Mouse (Mus musculus): ENCODE measurements around the gene Sh3glb2.

The Sh3glb2 gene

GRCm38 (mm10) chr2:30358533-30359531 is at the start of gene Sh3glb2:
Sh3glb2 (minus strand) TSS chr2:30359337.
- peak; percentile 89 for DNase-seq (ENCODE audit: low spot score)

DNA sequence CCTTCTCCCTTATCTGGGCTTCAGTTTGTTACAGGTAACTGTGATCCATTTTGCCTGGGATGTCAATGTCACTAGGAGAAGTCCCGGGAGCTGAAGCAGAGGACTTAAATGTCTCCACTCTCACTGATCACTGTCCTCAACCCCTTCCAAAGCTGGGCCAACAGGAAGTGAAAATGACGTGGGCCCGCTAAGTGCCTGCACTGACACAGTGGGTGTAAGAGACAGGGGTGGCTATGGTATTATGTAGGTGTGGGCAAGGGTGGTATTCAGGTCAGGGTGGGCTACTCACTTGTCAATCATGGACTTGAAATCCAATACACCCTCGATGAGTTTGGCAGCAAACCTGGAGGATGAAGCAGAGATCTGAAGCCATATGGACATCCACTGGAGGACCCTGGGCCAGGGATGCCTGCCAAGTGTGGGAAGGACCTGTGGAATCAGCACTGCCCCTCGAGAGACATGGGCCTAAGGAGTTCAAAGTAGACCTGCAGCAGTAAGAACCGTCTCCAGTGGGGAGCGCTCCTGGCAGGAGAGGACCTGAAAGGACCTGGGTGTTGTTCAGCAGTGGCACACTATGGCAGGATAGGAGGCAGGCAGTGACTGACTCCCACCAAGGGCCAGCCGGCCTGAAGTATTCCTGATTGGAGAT is 49.4 kb upstream of the Sh3glb2 start:
- DNase-seq (ENCODE audit: low spot score) = no peak

- DNase-seq (ENCODE audit: low spot score) = no peak
Observed at GRCm38 (mm10) chr2:30407778-30408177, 48.6 kb upstream of the Sh3glb2 start.

DNA sequence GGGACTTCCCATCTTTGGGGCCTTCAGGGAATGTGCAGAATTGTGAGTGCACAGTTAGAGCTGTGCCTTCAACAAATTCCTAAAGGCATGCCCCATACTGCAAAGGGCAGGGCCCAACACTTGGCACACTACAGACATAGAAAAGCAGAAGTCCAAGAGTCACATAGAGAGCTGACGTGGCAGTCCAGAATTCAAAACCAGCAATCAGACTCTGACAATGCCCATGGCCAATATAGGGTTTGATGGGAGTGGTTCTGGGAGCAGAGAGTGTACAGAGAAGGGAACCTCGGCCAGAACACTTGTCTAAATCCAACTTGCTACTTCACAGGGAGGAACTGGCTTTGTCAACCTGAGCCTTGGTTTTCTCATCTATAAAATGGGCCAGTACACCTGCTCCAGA is 48.1 kb upstream of the Sh3glb2 start:
- DNase-seq (ENCODE audit: low spot score) = no peak

DNA sequence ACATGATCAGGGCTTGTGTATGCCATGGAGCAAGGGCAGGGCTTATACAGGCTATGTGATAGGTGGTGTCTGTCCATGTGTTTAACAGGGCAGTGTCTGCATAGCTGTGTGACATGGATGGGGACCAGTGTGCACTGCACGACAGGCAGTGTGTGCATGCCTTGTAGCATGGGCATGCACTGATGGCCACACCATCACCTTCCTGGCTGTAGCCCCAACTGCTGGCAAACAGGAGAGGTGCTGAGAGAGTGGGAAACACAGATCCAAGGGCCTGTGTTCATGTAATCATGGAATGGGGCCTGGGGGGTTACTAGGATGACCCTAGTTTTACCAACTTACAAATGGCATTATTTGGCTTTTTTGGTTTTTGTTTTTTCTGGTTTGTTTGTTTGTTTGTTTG is 44.7 kb upstream of the Sh3glb2 start:
- DNase-seq (ENCODE audit: low spot score) = no peak

GRCm38 (mm10) chr2:30402843-30403242 is 43.7 kb upstream of the Sh3glb2 start:
- DNase-seq (ENCODE audit: low spot score) = no peak

DNA sequence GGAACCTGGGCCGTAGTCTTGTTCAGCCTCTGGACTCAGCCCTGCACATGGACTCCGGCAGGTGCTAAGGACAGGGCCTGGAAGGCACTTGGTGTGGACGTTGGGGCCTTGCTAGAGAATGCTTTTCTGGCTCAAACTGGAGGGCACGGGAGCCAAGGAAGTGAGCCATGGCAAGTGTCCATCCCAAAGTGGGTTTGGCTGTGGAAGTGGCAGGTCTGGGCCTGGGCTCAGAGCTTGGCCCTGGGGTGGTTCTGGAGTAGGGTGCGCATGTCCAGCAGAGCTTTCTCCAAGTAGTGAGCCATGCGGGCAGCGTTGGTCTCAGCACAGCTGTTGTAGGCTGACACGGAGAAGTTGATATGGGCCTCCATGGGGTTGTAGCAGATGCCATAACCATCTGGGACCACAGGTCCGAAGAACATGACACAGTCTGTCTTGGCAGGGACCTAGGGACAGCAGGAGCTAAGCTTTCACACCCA is 43.3 kb upstream of the Sh3glb2 start:
- no peak for DNase-seq (ENCODE audit: low spot score)

GRCm38 (mm10) chr2:30401581-30401980 is 42.4 kb upstream of the Sh3glb2 start:
- no peak for DNase-seq (ENCODE audit: low spot score)

DNA sequence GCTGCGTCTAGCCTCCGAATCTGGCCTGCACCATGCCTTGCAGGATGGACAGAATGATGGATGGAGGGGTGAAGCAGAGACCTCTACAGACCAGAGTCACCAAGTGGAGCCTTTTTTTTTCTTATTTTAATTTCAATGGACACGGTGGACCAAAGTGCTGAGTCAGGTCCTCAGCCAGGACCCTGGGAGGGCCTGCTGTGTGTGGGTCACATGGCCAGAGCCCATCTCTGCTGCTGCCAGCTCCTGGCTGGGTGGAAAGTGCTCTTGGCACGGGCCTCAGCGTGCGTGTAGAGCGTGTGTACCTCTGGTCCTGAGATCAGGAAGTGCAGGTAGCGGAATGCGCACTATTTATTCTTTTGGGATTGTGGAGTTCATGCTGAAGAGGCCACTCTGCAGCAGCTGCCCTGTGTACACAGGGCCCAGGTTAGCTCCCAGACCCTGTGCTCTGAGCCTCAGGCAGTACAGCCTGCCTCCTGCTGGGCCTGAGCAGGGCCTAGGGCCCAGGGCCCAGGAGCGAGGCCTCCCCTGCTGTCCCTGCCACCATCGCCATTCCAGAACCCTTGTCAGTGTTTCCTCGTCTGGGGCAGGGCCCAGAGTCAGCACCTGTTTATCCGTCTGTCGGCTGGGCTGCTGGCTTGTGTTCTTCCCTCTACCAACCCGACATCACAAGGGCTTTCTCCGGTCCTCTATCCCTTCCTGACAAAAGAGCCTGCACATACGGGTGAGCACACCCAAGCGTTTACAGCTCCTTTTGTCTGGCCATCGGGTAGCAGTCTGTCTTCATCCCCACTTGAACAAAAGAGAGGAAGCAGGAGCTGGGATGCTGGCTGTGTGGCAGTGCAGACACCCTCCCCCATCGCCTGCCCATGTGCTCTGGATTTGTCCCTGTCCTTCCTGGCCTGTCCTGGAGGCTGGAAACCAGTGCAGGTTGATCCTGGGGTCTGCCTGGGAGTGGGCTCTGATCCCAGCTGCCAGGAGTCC is 40.3 kb upstream of the Sh3glb2 start:
- peak; percentile 72 for DNase-seq (ENCODE audit: low spot score)

DNA sequence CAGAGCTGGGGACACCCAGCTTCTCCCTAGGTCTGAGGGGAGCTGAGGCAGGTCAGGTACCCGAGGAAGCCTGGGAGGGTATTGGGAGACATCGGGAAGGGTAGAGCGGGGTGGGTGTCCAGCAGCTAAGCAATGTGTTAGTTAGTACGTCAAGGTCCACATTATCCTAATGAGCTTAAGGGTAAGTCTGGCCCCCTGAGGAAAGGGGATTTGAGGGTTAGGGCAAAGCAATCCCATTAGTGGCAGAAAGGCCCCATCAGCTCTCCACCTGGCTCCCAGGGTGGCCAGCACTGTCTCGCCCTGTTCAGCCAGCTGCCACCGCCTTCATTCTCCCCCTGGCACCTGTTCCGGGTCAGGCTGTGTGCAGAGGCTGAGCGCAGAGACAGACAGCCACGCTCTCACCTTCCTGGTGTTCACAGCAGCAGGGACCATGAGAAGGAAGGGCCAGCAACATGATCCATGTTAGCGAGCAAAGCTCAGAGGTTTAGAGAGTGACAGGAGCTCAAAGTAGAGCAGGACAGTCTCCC is 38.9 kb upstream of the Sh3glb2 start:
- DNase-seq (ENCODE audit: low spot score) = no peak

DNA sequence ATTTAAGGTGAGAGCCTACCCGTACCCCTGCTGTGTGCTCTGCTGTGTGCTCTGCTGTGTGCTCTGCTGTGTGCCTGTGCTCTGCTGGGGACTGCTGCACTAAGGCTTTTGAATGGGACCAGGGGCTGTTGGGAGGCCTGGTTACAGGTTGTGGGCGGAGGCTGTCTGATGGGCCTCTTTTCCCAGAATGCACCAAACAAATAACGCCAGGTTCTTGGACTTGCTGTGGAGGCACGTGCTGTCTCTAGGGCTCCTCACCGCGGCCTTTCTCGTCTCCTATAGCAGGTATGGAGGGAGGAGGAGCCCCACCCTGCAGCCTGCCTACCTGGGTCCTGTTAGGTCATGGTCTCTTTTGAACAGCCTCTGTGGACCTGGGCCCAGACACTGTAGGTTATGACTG is 37.1 kb upstream of the Sh3glb2 start:
- DNase-seq (ENCODE audit: low spot score) = no peak

DNA sequence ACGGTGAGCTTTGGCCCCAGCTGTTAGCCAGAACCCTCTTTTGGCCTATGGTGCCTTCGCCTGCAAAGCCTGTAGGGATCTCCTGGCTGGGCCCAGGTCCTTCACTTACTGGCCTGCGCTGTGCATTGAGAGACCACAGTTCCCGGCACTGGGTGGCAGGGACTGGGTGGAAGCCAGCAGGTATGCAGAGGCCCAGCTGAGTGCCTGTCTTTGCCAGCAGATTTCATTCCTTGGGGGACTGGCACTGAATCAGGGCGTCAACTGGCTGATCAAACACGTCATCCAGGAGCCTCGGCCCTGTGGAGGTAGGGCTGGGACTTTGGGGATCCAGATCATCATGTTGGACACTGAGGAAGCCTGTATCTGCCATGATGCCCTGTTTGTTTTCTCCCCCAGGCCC is 36.6 kb upstream of the Sh3glb2 start:
- no peak for DNase-seq (ENCODE audit: low spot score)

DNA sequence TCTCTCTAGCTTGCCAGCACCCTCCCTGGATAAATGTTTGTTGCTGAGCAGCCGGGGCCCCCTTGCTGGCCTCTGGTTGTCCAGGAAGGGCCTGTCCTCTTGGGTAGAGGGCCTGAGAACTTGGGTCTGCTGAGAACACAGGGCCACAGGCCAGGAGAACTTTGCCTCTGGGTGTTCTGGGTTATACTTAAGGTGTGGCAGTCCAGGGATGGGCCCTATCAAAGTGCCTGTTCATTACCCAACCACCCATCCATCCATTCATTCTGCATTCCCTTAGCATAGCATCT is 34.2 kb upstream of the Sh3glb2 start:
- DNase-seq (ENCODE audit: low spot score) = no peak

DNA sequence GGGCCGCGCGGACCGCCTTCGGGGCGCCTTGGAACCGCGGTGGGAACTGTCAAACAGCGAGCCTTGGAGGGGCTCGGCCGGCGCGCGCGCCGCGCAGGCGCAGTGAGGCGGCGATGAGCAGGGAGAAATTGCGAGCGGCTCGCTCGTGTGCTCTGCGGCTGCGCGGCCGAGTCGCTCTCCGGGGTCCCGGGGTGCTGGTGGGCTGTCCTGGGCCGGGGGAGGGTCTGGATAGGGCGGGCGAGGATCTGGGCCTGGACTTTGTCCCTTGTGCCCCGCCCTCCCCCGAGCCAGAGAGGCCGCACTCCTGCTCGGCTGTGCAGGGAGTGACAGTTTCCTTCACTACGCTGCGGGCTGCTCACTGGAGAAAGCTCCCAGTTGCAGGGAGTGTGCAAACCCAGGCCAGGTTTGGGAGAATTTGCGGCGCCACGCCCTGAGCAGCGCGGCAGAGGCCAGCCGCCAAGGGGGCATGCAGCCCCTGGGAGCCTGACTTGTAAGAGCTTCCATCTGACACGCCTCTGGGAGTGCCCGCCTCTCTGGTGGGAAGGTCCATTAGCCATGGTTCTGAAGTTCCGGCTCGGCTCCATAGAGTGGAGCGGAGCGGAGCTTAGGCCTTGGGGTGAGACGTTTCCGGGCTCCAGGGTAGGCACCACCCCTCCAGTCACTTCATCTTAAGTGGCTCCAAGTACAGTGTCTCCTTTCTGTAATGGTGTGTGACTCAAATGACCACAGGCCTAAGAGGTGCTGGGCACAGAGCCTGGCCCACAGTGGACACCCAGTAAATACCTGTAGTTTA is 33.6 kb upstream of the Sh3glb2 start:
- DNase-seq (ENCODE audit: low spot score) = peak; percentile 86

DNA sequence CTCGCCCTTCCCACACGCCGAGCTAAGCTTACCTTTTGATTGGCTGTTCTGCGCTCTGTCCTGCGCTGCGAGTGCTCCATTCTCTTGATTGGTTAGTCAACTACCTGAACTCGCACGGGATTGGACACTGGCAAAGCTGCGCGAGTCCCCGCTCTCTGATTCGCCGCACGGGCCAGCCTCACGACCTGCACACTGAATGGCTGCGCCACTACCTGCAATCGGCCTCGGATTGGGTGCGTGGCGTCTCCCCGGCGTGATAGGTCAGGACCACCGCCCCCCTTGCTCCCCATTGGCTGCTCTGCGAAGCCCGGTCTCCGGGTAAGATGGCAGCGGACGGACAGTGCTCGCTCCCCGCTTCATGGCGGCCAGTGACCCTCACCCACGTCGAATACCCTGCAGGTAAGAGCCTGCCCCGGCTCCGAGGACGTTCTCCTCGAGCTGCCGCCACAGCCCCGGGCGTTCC is 33.0 kb upstream of the Sh3glb2 start, which contains the start of gene Dolpp1:
Gene Dolpp1, plus strand, starts transcription at position 141 of the 463 bp plus-strand sequence.
- peak; percentile 98 for DNase-seq (ENCODE audit: low spot score)

DNA sequence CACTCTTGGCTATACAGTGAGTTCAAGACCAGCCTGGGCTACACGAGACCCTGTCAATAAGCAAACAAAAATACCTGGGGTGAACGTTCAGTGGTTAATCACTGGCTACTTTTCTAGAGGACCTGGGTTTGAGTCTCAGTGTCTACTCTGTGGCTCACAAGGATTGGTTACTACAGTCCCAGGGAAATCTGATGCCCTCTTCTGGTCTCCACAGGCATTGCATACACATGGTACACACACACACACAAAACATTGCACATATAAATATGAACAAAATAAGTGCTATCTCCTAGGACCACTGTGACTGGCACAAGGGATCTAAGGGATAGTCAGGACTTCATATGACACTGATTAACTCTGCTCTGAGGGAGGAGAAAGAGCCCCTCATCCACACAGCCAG is 29.9 kb upstream of the Sh3glb2 start:
- DNase-seq (ENCODE audit: low spot score) = no peak

DNA sequence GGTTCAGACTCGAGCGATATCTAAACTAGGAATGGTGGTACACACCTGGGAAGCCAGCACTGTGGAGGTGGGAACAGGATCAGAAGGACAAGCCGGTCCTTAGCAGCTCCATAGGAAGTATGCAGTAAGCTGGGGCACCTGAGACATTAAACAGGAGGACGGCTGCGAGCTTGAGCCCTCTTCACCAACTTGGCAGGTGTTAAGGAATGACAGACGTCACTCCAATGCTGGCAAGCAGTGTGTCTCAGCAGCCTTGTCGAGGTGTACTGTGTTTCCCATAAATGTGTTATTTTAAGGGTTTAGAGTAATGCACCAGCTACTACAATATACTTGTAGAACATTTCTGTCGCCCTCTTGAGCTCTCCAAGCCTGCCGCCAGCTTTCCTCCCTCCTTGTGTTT is 27.8 kb upstream of the Sh3glb2 start:
- DNase-seq (ENCODE audit: low spot score) = no peak

DNA sequence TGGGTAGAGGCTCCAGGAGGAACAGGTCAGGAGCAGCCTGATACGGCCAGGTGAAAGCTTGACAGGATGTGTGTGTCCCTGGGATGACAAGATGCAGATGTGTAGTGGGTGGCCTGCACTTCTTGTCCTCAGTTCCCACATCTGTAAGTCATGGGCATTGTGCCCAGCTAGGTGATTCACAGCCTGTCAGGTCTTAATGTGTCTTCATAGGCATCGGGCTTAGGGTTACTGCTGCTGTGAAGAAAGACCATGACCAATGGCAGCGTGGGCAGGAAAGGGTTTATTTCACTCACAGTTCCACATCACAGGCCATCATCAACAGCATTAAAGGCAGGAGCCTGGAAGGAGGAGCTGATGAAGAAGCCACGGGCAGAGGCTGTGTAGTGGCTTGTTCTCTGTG is 26.5 kb upstream of the Sh3glb2 start:
- no peak for DNase-seq (ENCODE audit: low spot score)

DNA sequence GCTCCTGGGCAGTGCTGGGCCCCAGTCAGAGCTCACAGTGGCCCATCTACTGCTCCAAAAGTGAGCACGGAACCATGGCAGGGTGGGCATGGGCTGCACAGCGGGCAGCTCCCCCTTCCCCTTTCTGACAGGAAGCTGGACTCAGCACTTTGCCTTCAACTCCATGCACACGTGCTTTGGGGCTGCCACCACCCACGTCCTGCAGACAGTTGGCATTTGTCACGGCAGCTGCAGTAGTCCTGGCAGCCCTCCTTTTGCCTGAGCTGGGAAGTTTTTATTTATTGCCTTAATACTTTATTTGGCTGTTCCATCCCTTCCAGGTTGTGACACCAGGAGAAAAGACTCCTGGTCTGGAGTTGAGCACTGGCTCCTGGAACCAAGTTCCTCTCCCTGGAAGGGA is 25.7 kb upstream of the Sh3glb2 start:
- DNase-seq (ENCODE audit: low spot score) = no peak

GRCm38 (mm10) chr2:30381377-30381725 is 22.2 kb upstream of the Sh3glb2 start:
- DNase-seq (ENCODE audit: low spot score) = no peak
